Mouse (Mus musculus): ENCODE data around the gene Tfdp1. TPM values are rescaled to one million over a fixed set of nuclear protein-coding genes. Genes with fewer than 3 reads are reported as not detected.

Gene Tfdp1
- polyA plus RNA-seq, 1 experiment: 124 TPM

DNA sequence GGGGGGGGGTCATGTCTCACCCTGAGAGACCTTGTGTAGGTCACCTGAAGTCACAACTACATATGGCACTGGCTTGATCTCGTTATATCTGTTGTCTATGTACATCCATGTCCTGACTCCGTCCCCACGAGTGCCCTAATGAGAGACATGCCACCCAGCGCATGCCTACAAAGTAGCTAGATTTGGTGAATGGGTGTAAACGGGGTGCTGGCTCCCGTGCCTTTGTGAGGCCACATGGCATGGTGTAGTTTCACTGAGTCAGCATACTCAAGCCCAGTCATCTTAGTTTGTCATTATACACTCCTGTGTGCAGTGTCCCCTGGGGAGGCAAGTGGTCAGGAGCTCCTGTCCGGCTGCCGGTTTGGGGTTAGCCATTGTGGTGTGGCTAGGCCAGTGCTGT is 2.1 kb downstream of the Tfdp1 start:
- H3ac ChIP-seq (ENCODE audit: control insufficient read depth, insufficient read length, low read depth): peak overlapping the region; percentile 41
- H3K27me3 ChIP-seq (ENCODE audit: control insufficient read depth, insufficient read depth, insufficient read length): no peaks in the 10 kb centered on the region
- H3K79me3 ChIP-seq (ENCODE audit: low read depth): peaks cover 67% of the 10 kb centered on the region
- peaks cover 60% of the 10 kb centered on the region for H3K36me3 ChIP-seq (ENCODE audit: control insufficient read depth, insufficient read depth)
- TF ChIP-seq CEBPB (IDR thresholded peaks at IDR 0.05; ENCODE audit: low read depth) (no peak), USF1 (IDR thresholded peaks at IDR 0.05; ENCODE audit: low read depth) (no peak), MYOD1 (IDR thresholded peaks at IDR 0.05; ENCODE audit: control insufficient read depth, insufficient read length, low read depth) (no peak), MAX (IDR thresholded peaks at IDR 0.05) (no peak), CTCF (IDR thresholded peaks at IDR 0.05; ENCODE audit: control insufficient read depth, insufficient read depth, insufficient read length) (no peak), FOSL1 (IDR thresholded peaks at IDR 0.05; ENCODE audit: insufficient read depth, low read length, poor library complexity, severe bottlenecking) (no peak), MYOG (IDR thresholded peaks at IDR 0.05; ENCODE audit: control insufficient read depth, extremely low read depth, insufficient read length) (no peak)
- peaks cover 70% of the 10 kb centered on the region for H3K79me2 ChIP-seq (ENCODE audit: control insufficient read depth, insufficient read depth)
- peak overlapping the region; percentile 6 for H3K4me3 ChIP-seq (ENCODE audit: insufficient read depth, poor library complexity, severe bottlenecking)

DNA sequence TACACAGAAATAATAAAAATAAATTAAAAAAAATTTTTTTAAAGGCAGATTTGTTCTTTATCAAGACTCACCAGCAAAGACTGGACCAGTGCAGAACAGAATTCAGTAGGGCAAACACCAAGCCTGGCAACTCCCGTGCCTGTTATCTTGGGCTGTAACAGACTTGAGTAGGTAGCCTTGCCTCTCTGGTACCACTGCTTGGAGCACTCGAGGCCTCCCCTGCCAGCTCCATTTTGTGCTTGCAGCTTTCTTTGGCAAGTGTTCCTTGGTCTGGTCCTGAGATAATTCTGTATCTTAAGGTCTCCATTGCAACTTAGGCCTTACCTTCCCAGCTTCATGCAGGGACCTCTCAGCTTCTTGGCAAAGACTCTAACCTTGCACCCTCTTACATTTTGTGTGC is 3.8 kb downstream of the Tfdp1 start:
- Histone ChIP-seq H3K79me3 (ENCODE audit: low read depth) (peaks cover 83% of the 10 kb centered on the region), H3K27me3 (ENCODE audit: control insufficient read depth, insufficient read depth, insufficient read length) (no peaks in the 10 kb centered on the region), H3K4me3 (ENCODE audit: insufficient read depth, poor library complexity, severe bottlenecking) (no peak overlapping the region), H3ac (ENCODE audit: control insufficient read depth, insufficient read length, low read depth) (no peak overlapping the region), H3K36me3 (ENCODE audit: control insufficient read depth, insufficient read depth) (peaks cover 77% of the 10 kb centered on the region), H3K79me2 (ENCODE audit: control insufficient read depth, insufficient read depth) (peaks cover 87% of the 10 kb centered on the region)
- TF ChIP-seq MYOD1 (IDR thresholded peaks at IDR 0.05; ENCODE audit: control insufficient read depth, insufficient read length, low read depth) (no peak), USF1 (IDR thresholded peaks at IDR 0.05; ENCODE audit: low read depth) (no peak), CTCF (IDR thresholded peaks at IDR 0.05; ENCODE audit: control insufficient read depth, insufficient read depth, insufficient read length) (no peak), MAX (IDR thresholded peaks at IDR 0.05) (no peak), CEBPB (IDR thresholded peaks at IDR 0.05; ENCODE audit: low read depth) (no peak), MYOG (IDR thresholded peaks at IDR 0.05; ENCODE audit: control insufficient read depth, extremely low read depth, insufficient read length) (no peak), FOSL1 (IDR thresholded peaks at IDR 0.05; ENCODE audit: insufficient read depth, low read length, poor library complexity, severe bottlenecking) (no peak)

DNA sequence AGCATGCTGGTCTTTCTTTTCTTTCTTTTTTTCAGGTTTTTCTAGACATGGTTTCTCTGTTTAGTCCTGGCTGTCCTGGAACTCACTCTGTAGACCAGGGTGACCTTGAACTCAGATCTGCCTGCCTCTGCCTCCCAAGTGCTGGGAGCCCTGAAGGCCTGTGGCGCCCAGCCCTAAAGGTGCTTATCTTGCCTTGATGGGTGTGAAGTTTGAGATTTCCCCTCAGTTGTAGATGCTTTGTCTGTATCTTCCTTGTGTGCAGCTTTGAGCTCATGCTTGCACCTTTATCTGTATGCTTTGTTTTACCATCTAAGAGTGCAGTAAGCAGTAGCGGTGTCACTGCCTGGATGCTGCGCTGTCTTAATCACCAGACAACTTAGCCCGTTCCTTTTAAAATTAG is 4.6 kb downstream of the Tfdp1 start:
- peaks cover 95% of the 10 kb centered on the region for H3K79me2 ChIP-seq (ENCODE audit: control insufficient read depth, insufficient read depth)
- no peak overlapping the region for H3K4me3 ChIP-seq (ENCODE audit: insufficient read depth, poor library complexity, severe bottlenecking)
- H3ac ChIP-seq (ENCODE audit: control insufficient read depth, insufficient read length, low read depth): no peak overlapping the region
- peaks cover 91% of the 10 kb centered on the region for H3K79me3 ChIP-seq (ENCODE audit: low read depth)
- no peaks in the 10 kb centered on the region for H3K27me3 ChIP-seq (ENCODE audit: control insufficient read depth, insufficient read depth, insufficient read length)
- TF ChIP-seq CEBPB (IDR thresholded peaks at IDR 0.05; ENCODE audit: low read depth) (no peak), MAX (IDR thresholded peaks at IDR 0.05) (no peak), MYOG (IDR thresholded peaks at IDR 0.05; ENCODE audit: control insufficient read depth, extremely low read depth, insufficient read length) (no peak), CTCF (IDR thresholded peaks at IDR 0.05; ENCODE audit: control insufficient read depth, insufficient read depth, insufficient read length) (no peak), MYOD1 (IDR thresholded peaks at IDR 0.05; ENCODE audit: control insufficient read depth, insufficient read length, low read depth) (no peak), USF1 (IDR thresholded peaks at IDR 0.05; ENCODE audit: low read depth) (no peak), FOSL1 (IDR thresholded peaks at IDR 0.05; ENCODE audit: insufficient read depth, low read length, poor library complexity, severe bottlenecking) (no peak)
- H3K36me3 ChIP-seq (ENCODE audit: control insufficient read depth, insufficient read depth): peaks cover 85% of the 10 kb centered on the region

DNA sequence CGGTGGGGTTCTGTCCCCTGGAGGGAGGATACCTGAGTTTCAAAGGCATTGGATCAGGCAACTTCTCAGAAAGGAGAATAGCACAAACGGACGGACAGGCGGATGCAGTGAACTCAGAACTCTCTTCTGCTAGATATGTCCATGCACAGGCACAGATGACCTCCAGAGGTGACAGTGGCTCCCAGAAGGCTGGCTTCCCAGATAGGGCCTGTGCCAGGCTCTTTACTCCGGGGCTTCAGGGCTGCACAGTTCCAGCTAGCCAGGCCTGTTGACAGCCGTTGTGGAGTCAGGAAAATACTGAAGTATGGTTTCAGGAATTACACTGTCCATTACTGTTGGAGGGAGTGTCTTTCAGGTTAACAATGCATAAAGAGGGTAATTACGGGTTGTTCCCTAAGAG is 11.5 kb downstream of the Tfdp1 start:
- peaks cover 85% of the 10 kb centered on the region for H3K79me3 ChIP-seq (ENCODE audit: low read depth)
- peaks cover 100% of the 10 kb centered on the region for H3K79me2 ChIP-seq (ENCODE audit: control insufficient read depth, insufficient read depth)
- H3K36me3 ChIP-seq (ENCODE audit: control insufficient read depth, insufficient read depth): peaks cover 96% of the 10 kb centered on the region
- no peak overlapping the region for H3K4me3 ChIP-seq (ENCODE audit: insufficient read depth, poor library complexity, severe bottlenecking)
- H3K27me3 ChIP-seq (ENCODE audit: control insufficient read depth, insufficient read depth, insufficient read length): no peaks in the 10 kb centered on the region
- TF ChIP-seq MYOG (IDR thresholded peaks at IDR 0.05; ENCODE audit: control insufficient read depth, extremely low read depth, insufficient read length): no peak
- no peak for TF ChIP-seq FOSL1 (IDR thresholded peaks at IDR 0.05; ENCODE audit: insufficient read depth, low read length, poor library complexity, severe bottlenecking)
- TF ChIP-seq CEBPB (IDR thresholded peaks at IDR 0.05; ENCODE audit: low read depth): no peak
- TF ChIP-seq MAX (IDR thresholded peaks at IDR 0.05): no peak
- no peak for TF ChIP-seq CTCF (IDR thresholded peaks at IDR 0.05; ENCODE audit: control insufficient read depth, insufficient read depth, insufficient read length)
- no peak for TF ChIP-seq USF1 (IDR thresholded peaks at IDR 0.05; ENCODE audit: low read depth)
- no peak for TF ChIP-seq MYOD1 (IDR thresholded peaks at IDR 0.05; ENCODE audit: control insufficient read depth, insufficient read length, low read depth)
- no peak overlapping the region for H3ac ChIP-seq (ENCODE audit: control insufficient read depth, insufficient read length, low read depth)

DNA sequence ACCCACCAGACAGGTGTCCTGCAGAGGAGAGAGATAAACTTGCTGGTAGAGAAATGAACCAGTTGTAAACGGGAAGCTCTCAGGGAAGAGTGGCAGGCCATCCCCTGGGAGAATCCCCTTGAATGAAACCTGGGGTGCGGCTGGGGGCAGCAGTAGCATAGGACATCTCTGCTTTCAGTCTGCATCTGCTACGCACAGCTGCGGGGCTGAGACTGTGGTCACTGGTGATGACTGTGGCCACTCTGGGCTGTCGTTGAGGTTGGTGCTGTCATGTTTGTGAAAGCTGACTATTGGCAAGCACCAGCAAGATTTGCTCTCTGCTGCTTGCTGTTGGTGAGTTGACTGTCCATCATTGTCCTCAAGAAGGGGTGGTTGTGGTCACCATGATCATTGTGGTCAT is 13.0 kb downstream of the Tfdp1 start:
- Histone ChIP-seq H3K4me3 (ENCODE audit: insufficient read depth, poor library complexity, severe bottlenecking) (no peak overlapping the region), H3K79me3 (ENCODE audit: low read depth) (peaks cover 83% of the 10 kb centered on the region), H3K36me3 (ENCODE audit: control insufficient read depth, insufficient read depth) (peaks cover 96% of the 10 kb centered on the region), H3K79me2 (ENCODE audit: control insufficient read depth, insufficient read depth) (peaks cover 100% of the 10 kb centered on the region), H3ac (ENCODE audit: control insufficient read depth, insufficient read length, low read depth) (no peak overlapping the region), H3K27me3 (ENCODE audit: control insufficient read depth, insufficient read depth, insufficient read length) (no peaks in the 10 kb centered on the region)
- peak; percentile 46 for TF ChIP-seq MYOD1 (IDR thresholded peaks at IDR 0.05; ENCODE audit: control insufficient read depth, insufficient read length, low read depth)
- TF ChIP-seq CTCF (IDR thresholded peaks at IDR 0.05; ENCODE audit: control insufficient read depth, insufficient read depth, insufficient read length): no peak

DNA sequence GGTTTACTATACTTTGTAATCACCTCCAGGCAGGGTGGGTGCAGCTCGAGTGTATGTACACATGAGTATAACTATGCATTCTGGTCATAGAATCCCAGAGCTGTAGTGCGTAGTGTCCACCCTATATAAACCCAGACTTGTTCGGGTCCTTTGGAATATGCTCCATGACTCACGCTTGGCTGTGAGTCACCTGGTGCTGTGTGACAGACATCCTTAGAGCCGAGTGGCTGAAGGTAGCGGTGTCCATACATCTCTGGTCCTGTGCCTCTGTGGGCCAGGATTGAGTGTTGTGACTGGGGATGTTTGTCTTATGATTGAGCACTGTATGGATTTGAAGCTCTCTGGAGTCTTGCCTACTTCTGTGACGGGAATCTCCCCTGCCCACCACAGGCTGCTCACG is 14.1 kb downstream of the Tfdp1 start:
- peaks cover 96% of the 10 kb centered on the region for H3K36me3 ChIP-seq (ENCODE audit: control insufficient read depth, insufficient read depth)
- no peak overlapping the region for H3K4me3 ChIP-seq (ENCODE audit: insufficient read depth, poor library complexity, severe bottlenecking)
- H3ac ChIP-seq (ENCODE audit: control insufficient read depth, insufficient read length, low read depth): no peak overlapping the region
- no peaks in the 10 kb centered on the region for H3K27me3 ChIP-seq (ENCODE audit: control insufficient read depth, insufficient read depth, insufficient read length)
- TF ChIP-seq MYOG (IDR thresholded peaks at IDR 0.05; ENCODE audit: control insufficient read depth, extremely low read depth, insufficient read length) (no peak), USF1 (IDR thresholded peaks at IDR 0.05; ENCODE audit: low read depth) (no peak), MYOD1 (IDR thresholded peaks at IDR 0.05; ENCODE audit: control insufficient read depth, insufficient read length, low read depth) (no peak), CEBPB (IDR thresholded peaks at IDR 0.05; ENCODE audit: low read depth) (no peak), FOSL1 (IDR thresholded peaks at IDR 0.05; ENCODE audit: insufficient read depth, low read length, poor library complexity, severe bottlenecking) (no peak), CTCF (IDR thresholded peaks at IDR 0.05; ENCODE audit: control insufficient read depth, insufficient read depth, insufficient read length) (no peak), MAX (IDR thresholded peaks at IDR 0.05) (no peak)
- peaks cover 83% of the 10 kb centered on the region for H3K79me3 ChIP-seq (ENCODE audit: low read depth)
- H3K79me2 ChIP-seq (ENCODE audit: control insufficient read depth, insufficient read depth): peaks cover 100% of the 10 kb centered on the region
